Mouse (Mus musculus) layer of hippocampus, adult 11-12 months (tissue): ENCODE data around the gene Ncdn.

Experiments
- DNase-seq: peaks from one replicate; pipeline ENCODE4 v3.0.0; 2022; ENCODE audit warnings: low spot score

Ncdn gene

DNA sequence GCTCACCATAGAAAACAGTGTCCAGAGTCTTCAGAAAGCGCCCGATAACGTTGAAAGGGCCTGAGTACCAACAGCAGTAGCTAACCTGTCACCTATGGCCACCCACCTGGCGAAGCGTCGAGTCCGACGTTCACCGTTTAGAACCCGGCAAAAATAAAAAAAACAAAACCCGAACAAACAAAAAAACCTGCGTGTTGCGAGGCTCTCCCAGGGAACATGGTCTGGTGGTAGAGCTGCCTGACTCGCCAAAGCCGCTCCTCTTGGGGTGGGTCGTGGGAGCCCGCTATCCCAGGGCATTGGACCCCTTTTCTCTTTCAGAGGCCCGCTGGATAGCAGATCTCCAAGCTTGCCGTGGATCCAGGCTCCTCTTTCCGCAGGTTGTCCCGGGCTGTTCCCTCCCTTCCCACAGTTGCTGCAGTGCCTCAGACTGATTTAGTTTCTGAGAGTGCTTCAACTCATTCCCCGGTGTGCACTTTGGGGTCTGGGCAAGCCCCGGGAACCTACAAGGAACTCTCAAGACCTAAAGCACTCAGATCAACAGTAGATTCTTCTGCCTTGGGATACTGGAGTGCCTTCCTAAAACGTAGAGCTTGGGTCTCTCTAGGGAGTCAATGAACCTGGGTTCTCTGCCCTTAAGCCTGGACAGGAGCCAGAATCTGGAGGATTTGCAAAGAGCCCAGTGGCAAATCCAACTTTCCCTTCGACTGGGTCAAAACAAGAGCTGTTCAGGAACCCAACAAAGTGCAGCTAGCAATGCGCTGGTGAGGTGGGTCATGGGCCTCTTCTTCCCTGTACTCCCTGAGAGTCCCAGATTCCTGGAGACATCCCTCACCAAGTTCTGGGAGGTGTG is 20.5 kb downstream of the Ncdn start:
- no peak for DNase-seq

GRCm38 (mm10) chr4:126732111-126732510 is 21.1 kb downstream of the Ncdn start:
- DNase-seq, result no peak

- DNase-seq, result no peak
Observed at GRCm38 (mm10) chr4:126707439-126707826, 45.8 kb downstream of the Ncdn start.

GRCm38 (mm10) chr4:126706630-126707438 is 46.4 kb downstream of the Ncdn start:
- DNase-seq, result no peak

DNA sequence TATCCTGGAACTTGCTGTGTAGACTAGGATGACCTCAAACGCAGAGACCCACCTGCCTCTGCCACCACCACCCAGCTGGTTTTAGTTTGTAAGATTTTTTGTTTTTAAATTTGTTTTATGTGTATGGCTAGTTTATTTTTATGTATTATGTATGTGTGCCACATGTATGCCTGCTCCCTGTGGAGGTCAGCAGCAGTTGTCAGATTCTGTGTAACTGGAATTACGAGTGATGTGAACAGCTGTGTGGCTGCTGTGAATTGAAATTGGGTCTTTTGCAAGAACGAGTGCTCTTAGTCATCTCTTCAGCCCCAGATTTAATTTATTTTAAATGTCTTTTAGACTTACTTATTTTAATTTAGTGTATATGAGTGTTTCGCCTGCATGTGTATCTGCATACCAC is 56.3 kb downstream of the Ncdn start:
- DNase-seq, result no peak
